Mouse (Mus musculus): ENCODE measurements around the gene Wdsub1.

Wdsub1 gene

GRCm38 (mm10) chr2:59806038-59806437, 76.4 kb downstream of the Wdsub1 start:
- DNase-seq (ENCODE audit: low read depth, low spot score) = no peak

- no peak for DNase-seq (ENCODE audit: low read depth, low spot score)
Measured at GRCm38 (mm10) chr2:59805595-59805994, 76.8 kb downstream of the Wdsub1 start.

GRCm38 (mm10) chr2:59802722-59803387, 79.5 kb downstream of the Wdsub1 start:
- no peak for DNase-seq (ENCODE audit: low read depth, low spot score)
